Mouse (Mus musculus) naive thymus-derived CD4-positive, alpha-beta T cell, adult 2 months (primary cell): ENCODE results near the gene Icmt.

ENCODE experiments used
- DNase-seq: peaks from one replicate; pipeline ENCODE4 v3.0.0-alpha.2; 2011; ENCODE audit warnings: low read depth

Gene Icmt

GRCm38 (mm10) chr4:152274681-152275131 lies 22.3 kb upstream of the Icmt start:
- peak; percentile 12 for DNase-seq

GRCm38 (mm10) chr4:152276389-152277347 lies 20.4 kb upstream of the Icmt start:
- no peak for DNase-seq

GRCm38 (mm10) chr4:152277916-152278315 lies 19.1 kb upstream of the Icmt start:
- DNase-seq: no peak

- no peak for DNase-seq
Observed at GRCm38 (mm10) chr4:152278986-152279385, 18.0 kb upstream of the Icmt start.

GRCm38 (mm10) chr4:152281601-152282000 lies 15.4 kb upstream of the Icmt start:
- no peak for DNase-seq

GRCm38 (mm10) chr4:152282721-152283120 lies 14.3 kb upstream of the Icmt start:
- no peak for DNase-seq

- peak; percentile 92 for DNase-seq
Observed at GRCm38 (mm10) chr4:152283186-152283950, 13.7 kb upstream of the Icmt start.

- peak; percentile 71 for DNase-seq
Observed at GRCm38 (mm10) chr4:152285505-152285904, 11.5 kb upstream of the Icmt start.

- peak; percentile 22 for DNase-seq
Observed at GRCm38 (mm10) chr4:152286183-152286582, 10.8 kb upstream of the Icmt start.

- DNase-seq: peak; percentile 66
Observed at GRCm38 (mm10) chr4:152286887-152287286, 10.1 kb upstream of the Icmt start.

GRCm38 (mm10) chr4:152287317-152288120 lies 9.5 kb upstream of the Icmt start:
- no peak for DNase-seq

- DNase-seq: no peak
Observed at GRCm38 (mm10) chr4:152288398-152288945, 8.6 kb upstream of the Icmt start.

- DNase-seq: no peak
Observed at GRCm38 (mm10) chr4:152290385-152290784, 6.6 kb upstream of the Icmt start.

- DNase-seq: no peak
Observed at GRCm38 (mm10) chr4:152290991-152291390, 6.0 kb upstream of the Icmt start.

GRCm38 (mm10) chr4:152291562-152291961 lies 5.5 kb upstream of the Icmt start, which contains the start of gene Hes3:
Gene Hes3 (minus strand): TSS chr4:152291662.
- no peak for DNase-seq

GRCm38 (mm10) chr4:152292102-152292765 lies 4.8 kb upstream of the Icmt start:
- no peak for DNase-seq

- DNase-seq: no peak
Observed at GRCm38 (mm10) chr4:152294188-152294929, 2.7 kb upstream of the Icmt start.

- peak; percentile 47 for DNase-seq
Observed at GRCm38 (mm10) chr4:152295916-152296315, 1.1 kb upstream of the Icmt start.

GRCm38 (mm10) chr4:152296371-152296770 lies 656 bp upstream of the Icmt start:
- no peak for DNase-seq

- no peak for DNase-seq
Observed at GRCm38 (mm10) chr4:152298836-152299235, 1.8 kb downstream of the Icmt start.
